Mouse (Mus musculus) hematopoietic stem cell, adult 5-6 weeks (primary cell): ENCODE results near the gene Olfr1184. TPM values are rescaled to one million over a fixed set of nuclear protein-coding genes. Genes with fewer than 3 reads are reported as not detected.
"Not testable (repeated sequence)": the region's sequence is repeated elsewhere in the genome, so short reads cannot be mapped to it uniquely, and the experiment has no call there.

ENCODE experiments used
- ATAC-seq, 2 experiments: fragments of 125-278 bp in 1 of 2; replicated peaks in 1 of 2; 2 replicates each; pipeline ENCODE4 v1.8.0; 2016 to 2017; ENCODE audit warnings: inconsistent platforms in 2 of 2, mild to moderate bottlenecking in 2 of 2, moderate number of reproducible peaks in 2 of 2, low read depth in 1 of 2, moderate TSS enrichment in 1 of 2; ENCODE audit not compliant: low FRiP score in 2 of 2, poor library complexity in 2 of 2, severe bottlenecking in 2 of 2, insufficient read depth in 1 of 2, low TSS enrichment in 1 of 2
- total RNA-seq: library from RNA; stranded (forward); fragments of 172-1452, 232-1000 nt; gene quantifications from 2 replicates; pipeline ENCODE4 v1.2.3, GENCODE M21; 2017

The Olfr1184 gene
- total RNA-seq = not detected in 2 replicates

DNA sequence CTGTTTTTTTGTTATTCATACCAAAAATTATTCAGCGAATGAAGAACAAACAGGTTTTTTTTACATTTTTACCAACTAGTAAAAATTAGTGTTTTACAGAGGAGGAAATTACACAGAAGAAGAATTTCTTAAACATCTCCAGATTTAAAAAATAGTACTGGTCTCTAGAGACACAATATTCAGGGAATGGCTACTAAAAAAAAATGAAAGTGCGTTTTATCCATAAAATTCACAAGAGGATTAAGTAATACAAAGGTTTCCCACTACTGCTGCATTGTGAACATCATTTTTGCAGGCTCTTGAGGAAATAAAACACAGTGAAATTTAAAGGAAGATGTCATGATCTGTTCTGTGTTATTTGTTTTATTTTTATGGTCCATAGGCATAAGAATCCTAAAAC is at the start of gene Olfr1184:
Gene Olfr1184 (plus strand): TSS at position 301 of the 400 bp plus-strand sequence.
- ATAC-seq = no peak

DNA sequence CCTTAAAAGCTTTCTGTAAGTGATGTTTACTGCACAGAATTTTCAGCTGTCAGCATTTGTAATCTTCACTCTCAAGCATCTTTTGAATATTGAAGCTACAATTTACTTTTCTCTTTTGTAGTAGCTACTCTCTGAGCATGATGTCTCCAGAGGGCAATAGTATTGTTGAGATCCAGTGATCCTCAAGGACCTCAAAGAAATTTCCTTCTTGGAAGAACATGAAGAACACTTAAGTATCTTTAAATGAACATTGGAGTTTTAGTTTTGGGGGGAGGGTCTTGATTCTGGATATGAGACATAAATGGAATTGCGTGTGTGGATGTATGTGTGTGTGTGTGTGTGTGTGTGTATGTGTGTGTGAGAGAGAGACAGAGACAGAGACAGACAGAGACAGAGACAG is 34.4 kb upstream of the Olfr1184 start, which contains the start of gene Gm13757:
Gene Gm13757 (minus strand): TSS at position 101 of the 400 bp plus-strand sequence.
- no peak for ATAC-seq

DNA sequence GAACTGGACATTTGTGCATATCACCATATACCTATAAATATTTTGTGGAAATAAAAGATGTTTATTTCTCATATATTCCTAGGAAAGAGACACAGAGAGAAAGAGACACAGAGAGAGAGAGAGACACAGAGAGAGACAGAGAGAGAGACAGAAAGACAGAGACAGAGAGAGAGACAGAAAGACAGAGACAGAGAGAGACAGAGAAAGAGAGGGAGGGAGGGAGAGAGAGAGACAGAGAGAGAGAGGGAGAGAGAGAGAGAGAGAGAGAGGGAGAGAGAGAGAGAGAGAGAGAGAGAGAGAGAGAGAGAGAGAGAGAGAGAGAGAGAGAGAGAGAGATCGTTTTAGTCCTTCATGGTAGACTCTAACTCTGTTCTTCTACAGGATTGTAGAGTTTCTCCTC is 28.8 kb upstream of the Olfr1184 start, which contains the start of gene Olfr1183:
Gene Olfr1183 (plus strand): TSS at position 301 of the 400 bp plus-strand sequence.
- ATAC-seq = not testable (repeated sequence)

DNA sequence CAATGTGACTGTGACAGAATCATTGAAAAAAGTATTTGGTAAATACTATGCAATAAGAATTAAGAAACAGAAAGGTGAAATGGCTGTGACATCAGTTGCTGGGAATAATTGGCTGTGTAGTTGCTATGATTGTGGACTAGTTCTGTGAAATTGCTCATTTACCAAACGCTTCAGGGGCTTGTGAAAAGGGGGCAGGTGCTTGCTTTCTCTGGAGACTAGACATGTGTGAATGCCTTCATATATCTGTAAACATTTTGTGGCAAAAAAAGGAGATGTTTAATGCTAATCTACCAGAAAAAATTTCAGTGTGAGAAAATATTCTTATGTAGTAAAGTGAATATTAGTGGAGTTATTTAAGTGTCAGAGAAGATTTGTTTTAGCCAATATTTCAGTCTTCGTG is 9.6 kb downstream of the Olfr1184 start, which contains the start of gene Olfr1185-ps1:
Gene Olfr1185-ps1 (plus strand): TSS at position 301 of the 400 bp plus-strand sequence.
- ATAC-seq = no peak

DNA sequence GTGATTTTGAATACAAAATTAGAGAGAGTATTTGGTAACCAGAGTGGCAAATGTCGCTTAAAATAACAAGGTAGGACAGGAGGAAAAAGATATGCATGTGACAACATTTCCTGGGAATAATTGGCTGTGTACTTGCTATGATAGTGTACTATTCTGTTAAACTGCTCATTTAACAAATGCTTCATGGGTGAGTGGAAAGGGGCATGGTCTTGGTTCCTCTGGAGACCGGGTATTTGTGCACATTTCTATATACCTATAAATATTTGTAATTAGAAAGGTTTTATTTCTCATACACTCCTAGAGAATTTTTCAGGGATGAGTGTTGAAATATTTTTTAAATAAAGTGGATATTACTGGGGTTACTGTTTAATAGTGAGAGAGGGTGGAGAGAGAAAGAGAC is 34.9 kb downstream of the Olfr1184 start, which contains the start of gene Olfr1186:
Gene Olfr1186 (plus strand): TSS at position 301 of the 400 bp plus-strand sequence.
- no peak for ATAC-seq

DNA sequence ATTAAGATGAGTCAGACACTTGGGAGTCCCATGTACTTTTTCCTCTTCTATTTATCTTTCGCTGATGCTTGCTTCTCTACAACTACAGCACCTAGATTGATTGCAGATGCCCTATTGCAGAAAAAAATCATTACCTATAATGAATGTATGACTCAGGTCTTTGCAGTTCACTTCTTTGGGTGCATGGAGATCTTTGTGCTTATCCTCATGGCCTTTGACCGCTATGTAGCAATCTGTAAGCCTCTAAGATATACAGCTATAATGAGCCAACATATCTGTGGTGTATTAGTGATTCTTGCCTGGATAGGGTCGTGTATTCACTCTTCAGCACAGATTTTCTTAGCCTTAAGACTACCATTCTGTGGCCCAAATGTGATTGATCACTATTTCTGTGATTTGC is 42.3 kb downstream of the Olfr1184 start:
- no peak for ATAC-seq

Other genes starting within 250 kb of the Olfr1184 start
- not detected in 2 replicates for gene Olfr1173, start 203.7 kb upstream of the Olfr1184 start, total RNA-seq
- gene Olfr1174-ps, start 168.5 kb upstream of the Olfr1184 start, total RNA-seq = not detected in 2 replicates
- gene Olfr1175-ps, start 156.4 kb upstream of the Olfr1184 start, total RNA-seq = not detected in 2 replicates
- gene Olfr1176, start 146.9 kb upstream of the Olfr1184 start, total RNA-seq = not detected in 2 replicates
- gene Olfr1177-ps, start 137.1 kb upstream of the Olfr1184 start, total RNA-seq = not detected in 2 replicates
- gene Olfr1178, start 96.5 kb upstream of the Olfr1184 start, total RNA-seq = not detected in 2 replicates
- gene Olfr1179, start 77.1 kb upstream of the Olfr1184 start, total RNA-seq = not detected in 2 replicates
- gene Olfr1180, start 64.4 kb upstream of the Olfr1184 start, total RNA-seq = not detected in 2 replicates
- gene Olfr1181, start 57.4 kb upstream of the Olfr1184 start, total RNA-seq = not detected in 2 replicates
- gene Gm13757, start 34.5 kb upstream of the Olfr1184 start, total RNA-seq = not detected in 2 replicates
- gene Olfr1183, start 28.7 kb upstream of the Olfr1184 start, total RNA-seq = not detected in 2 replicates
- not detected in 2 replicates for gene Olfr1185-ps1, start 9.7 kb downstream of the Olfr1184 start, total RNA-seq
- gene Olfr1186, start 35.0 kb downstream of the Olfr1184 start, total RNA-seq = not detected in 2 replicates
- not detected in 2 replicates for gene Olfr1188, start 73.3 kb downstream of the Olfr1184 start, total RNA-seq
- gene Olfr1189, start 102.9 kb downstream of the Olfr1184 start, total RNA-seq = not detected in 2 replicates
- not detected in 2 replicates for gene Olfr1191-ps1, start 156.9 kb downstream of the Olfr1184 start, total RNA-seq
- not detected in 2 replicates for gene Olfr1192-ps1, start 164.9 kb downstream of the Olfr1184 start, total RNA-seq
- gene Olfr1193, start 192.0 kb downstream of the Olfr1184 start, total RNA-seq = not detected in 2 replicates
- gene Olfr1195, start 205.6 kb downstream of the Olfr1184 start, total RNA-seq = not detected in 2 replicates
- gene Olfr1196, start 221.0 kb downstream of the Olfr1184 start, total RNA-seq = not detected in 2 replicates
- not detected in 2 replicates for gene Olfr1197, start 248.8 kb downstream of the Olfr1184 start, total RNA-seq